Mouse (Mus musculus) bone marrow macrophage, adult 2 months (primary cell): ENCODE data around the gene Fam57b. TPM values are rescaled to one million over a fixed set of nuclear protein-coding genes. Genes with fewer than 3 reads are reported as not detected.
A peak's percentile ranks its signal among the peaks of the same experiment; 100 is the strongest.

ENCODE experiments used
- H3K27ac ChIP-seq: 2 replicates; pipeline ENCODE4 v1.5.1; 2012; ENCODE audit warnings: low read depth, low read length; ENCODE audit not compliant: insufficient read depth
- H3K4me1 ChIP-seq: 2 replicates; pipeline ENCODE4 v1.6.1; 2012; ENCODE audit warnings: low read length; ENCODE audit not compliant: control insufficient read depth, insufficient read depth
- H3K4me3 ChIP-seq: 2 replicates; pipeline ENCODE4 v1.5.1; 2012; ENCODE audit warnings: mild to moderate bottlenecking, low read length, moderate library complexity; ENCODE audit not compliant: insufficient read depth
- CTCF ChIP-seq: IDR thresholded peaks from 2 replicates; pipeline ENCODE4 v1.5.1; 2012; ENCODE audit warnings: low read depth, mild to moderate bottlenecking, low read length, moderate library complexity
- POLR2A ChIP-seq: IDR thresholded peaks from 2 replicates; pipeline ENCODE4 v1.6.1; 2012; ENCODE audit warnings: mild to moderate bottlenecking, low read depth, low read length, borderline replicate concordance
- polyA plus RNA-seq: library from polyadenylated mRNA; stranded (reverse); fragments of >200 nt; gene quantifications from 2 replicates; pipeline ENCODE4 v1.2.4, GENCODE M21; 2012; ENCODE audit not compliant: missing spikeins, insufficient read depth, insufficient read length

The Fam57b gene
- polyA plus RNA-seq, 1 experiment: 0.74 TPM

DNA sequence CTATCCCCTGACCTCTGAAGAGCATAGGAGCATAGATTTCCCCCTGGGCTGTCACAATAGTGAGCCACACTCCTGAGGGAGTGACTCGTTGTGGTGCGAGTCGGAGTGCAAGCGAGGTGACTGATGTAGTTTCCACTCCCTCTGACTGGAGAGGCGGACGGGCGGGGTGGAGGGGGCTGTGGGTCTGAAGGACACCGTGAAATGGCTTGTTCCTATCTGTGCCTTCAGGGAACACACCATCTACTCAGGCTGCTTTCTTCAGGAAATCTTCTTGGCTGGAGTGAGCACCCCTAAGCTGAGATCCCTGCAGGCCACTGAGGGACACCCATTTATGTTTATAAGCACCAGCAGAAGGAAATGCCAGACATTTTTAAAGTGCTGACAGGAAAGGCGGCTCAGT is 25.3 kb downstream of the Fam57b start:
- H3K4me3 ChIP-seq: no peak overlapping the region
- peak overlapping the region; percentile 97 for H3K27ac ChIP-seq
- peaks cover 16% of the 10 kb centered on the region for H3K4me1 ChIP-seq
- TF ChIP-seq POLR2A (no peak), CTCF (no peak)

DNA sequence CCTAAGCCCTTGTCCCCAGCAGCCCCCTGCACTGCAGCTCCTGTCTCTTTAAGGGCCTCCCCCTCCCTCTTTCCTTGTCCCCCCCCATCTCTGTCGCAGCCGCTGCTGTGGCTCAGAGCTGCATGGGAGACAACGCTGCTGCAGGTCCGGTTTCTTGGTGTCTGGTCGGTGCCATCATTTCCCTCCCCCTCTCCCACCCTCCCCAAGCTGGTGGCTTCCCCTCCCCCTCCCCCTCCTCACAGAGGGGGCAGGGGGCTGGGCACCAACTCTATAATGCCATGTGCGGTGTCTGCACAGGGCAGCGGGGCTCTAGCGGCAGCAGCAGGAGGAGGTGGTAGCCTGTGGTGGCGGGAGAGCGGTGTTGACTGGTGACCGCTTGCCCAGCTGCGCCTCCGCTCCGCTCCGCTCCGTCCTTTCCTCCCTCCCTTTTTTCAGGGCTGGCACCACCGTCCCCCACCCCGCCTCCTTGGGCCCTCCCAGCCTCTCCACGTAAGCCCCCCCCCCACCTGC is 25.8 kb downstream of the Fam57b start:
- Histone ChIP-seq H3K4me1 (peaks cover 16% of the 10 kb centered on the region), H3K27ac (no peak overlapping the region), H3K4me3 (no peak overlapping the region)
- TF ChIP-seq CTCF (no peak), POLR2A (no peak)

DNA sequence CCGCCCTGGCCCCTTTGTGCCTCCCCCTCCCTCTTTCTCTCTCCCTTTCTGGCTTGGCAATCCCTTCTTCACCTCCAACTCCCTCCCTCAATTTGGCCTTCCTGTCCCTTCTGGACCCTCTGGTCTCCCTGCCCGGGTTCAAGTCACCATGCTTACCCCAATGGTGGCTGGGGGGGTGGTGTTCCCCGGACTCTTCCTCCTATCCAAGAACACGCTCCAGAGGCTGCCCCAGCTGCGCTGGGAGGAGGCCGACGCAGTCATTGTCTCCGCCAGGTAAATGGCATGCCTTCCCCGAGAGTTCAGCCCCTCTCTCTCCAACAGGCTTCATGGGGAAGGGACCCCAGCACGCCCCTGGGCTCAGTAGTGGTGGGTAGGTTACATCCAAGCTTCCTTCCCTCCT is 26.5 kb downstream of the Fam57b start:
- Histone ChIP-seq H3K4me3 (no peak overlapping the region), H3K27ac (no peak overlapping the region)
- TF ChIP-seq CTCF: no peak

DNA sequence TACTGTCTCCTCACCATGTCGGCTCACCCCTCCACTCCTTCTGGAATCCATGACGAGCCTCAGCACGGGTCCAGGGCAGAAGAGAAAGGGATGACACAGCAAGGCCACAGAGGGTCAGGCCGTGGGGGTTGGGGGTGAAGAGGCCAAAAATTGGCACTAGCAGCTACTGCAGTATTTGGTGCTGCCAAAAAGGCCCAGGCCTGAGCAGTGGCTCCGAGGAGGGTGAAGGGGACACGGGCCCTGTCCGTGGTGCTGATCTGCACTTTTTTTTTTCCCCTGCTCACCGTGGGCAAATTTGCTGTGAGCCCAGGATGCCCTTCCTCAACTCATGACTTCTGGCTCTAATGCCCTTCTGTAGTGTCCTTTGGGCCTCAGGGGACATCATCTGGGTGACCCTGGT is 27.9 kb downstream of the Fam57b start:
- TF ChIP-seq CTCF (no peak), POLR2A (no peak)
- Histone ChIP-seq H3K4me1 (peaks cover 16% of the 10 kb centered on the region), H3K27ac (no peak overlapping the region), H3K4me3 (no peak overlapping the region)

More for the DNA sequence above, 26.5 kb downstream of the Fam57b start:
- H3K4me1 ChIP-seq: peaks cover 16% of the 10 kb centered on the region

DNA sequence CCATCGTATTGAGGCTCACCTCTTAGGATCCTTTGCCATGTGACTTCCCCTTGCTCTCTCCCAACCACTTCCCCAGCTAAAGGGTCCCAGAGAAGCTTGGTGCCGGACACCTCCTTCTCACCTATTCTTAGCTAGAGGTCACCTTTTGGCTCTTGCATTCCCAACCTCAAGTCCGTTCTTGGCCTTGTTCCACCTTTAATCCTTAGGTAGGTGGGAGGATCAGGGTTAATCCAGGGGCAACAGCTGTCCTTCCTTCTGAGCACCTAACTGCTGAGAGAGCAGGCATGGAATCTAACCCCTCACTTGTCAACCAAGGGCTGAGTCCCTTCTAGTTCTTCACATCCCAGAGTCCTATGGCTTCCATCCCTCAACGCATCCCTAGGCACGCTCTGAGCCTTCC is 28.5 kb downstream of the Fam57b start:
- Histone ChIP-seq H3K4me1 (peaks cover 16% of the 10 kb centered on the region), H3K4me3 (no peak overlapping the region), H3K27ac (no peak overlapping the region)
- TF ChIP-seq POLR2A: no peak
- no peak for TF ChIP-seq CTCF

DNA sequence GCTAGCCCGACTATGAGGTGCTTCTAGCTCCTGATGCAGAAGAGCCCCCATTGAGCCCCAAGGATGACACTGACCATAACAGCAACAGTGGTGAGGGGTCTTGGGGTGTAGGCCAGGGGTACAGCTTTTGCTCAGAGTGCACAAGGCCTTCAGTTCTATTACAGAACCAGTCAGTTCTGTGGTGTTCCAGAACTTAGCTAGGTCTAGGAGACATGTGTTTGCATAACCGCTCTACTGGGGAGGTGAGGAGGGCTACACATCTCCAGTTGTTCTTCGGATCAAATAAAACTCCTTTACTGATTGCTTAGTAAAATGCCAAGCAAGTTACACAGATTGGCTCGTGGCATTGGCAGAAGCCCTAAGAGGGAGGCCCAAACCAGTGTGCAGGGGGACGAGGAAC is 34.1 kb downstream of the Fam57b start, which contains the start of gene 4930451I11Rik:
4930451I11Rik (minus strand) TSS at position 101 of the 400 bp plus-strand sequence.
- no peak within 1 kb of the TSS for H3K27ac ChIP-seq
- H3K4me1 ChIP-seq: peaks cover 2% of the 10 kb centered on the region
- TF ChIP-seq POLR2A (no peak), CTCF (no peak)
- H3K4me3 ChIP-seq: no peak within 1 kb of the TSS

DNA sequence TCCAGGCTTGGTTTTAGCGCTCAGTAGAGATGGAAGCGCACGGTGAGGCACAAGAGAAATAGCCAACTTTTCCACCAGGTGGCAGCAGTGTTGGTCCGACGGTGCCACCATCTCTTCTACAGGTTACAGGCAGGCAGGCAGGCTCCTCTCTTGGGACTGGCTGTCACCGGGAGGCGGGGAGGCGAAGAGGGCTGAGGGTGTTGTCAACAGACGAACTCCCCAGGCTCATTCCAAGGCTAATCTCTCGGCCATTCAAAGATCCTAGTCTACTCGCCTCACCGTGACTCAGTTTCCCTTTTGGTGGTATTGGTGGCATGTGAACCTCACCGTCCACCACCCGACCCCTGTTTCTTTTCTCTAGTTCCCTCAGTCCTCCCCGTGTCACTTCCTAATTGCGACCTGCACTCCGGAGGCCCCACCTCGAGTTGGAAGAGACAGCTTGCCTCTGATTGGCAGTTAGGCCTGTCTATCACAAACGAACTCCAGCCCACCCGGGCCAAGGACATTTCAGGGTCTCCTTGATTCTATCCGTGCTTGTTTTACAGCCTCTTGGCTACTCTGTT is 34.6 kb downstream of the Fam57b start:
- TF ChIP-seq CTCF (no peak), POLR2A (no peak)
- H3K4me3 ChIP-seq: no peak overlapping the region

DNA sequence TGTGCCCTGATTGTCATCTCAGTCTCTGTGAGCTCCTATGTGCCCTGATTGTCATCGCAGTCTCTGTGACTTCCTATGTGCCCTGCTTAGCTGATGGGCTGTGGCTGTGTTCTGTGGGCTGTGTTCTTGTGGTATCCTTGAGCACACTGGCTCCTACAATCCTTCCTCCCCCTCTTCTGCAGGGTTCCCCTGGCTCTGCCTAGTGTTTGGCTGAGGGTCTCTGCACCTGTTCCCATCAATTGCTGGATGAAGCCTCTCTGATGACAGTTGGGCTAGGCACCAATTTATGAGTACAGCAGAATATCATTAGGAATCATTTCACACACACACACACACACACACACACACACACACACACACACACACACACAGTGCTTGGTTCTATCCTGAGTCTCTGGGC is 35.8 kb downstream of the Fam57b start:
- Histone ChIP-seq H3K4me1 (peaks cover 2% of the 10 kb centered on the region), H3K27ac (no peak overlapping the region), H3K4me3 (no peak overlapping the region)
- TF ChIP-seq CTCF (no peak), POLR2A (no peak)

More for the DNA sequence above, 34.6 kb downstream of the Fam57b start:
- Histone ChIP-seq H3K27ac (no peak overlapping the region), H3K4me1 (peaks cover 2% of the 10 kb centered on the region)

DNA sequence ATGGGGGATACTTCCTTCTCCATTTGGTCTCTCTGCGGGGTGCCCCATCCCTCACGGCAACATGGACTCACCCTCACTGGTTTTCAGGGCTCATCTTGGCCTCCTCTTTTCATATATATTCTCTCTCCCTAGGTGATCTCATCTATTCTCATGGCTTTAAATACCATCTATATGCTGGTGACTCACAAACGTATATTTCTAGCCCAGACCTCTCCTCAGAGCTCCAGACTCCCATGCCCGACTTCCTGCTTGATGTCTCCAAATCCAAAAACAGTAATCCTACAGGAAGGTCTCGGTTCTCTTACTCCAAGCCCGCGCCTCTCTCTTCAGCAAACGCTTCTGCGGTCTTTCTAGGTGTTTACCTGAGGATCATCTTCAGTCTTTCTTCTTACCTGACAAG is 45.8 kb downstream of the Fam57b start:
- no peak overlapping the region for H3K4me3 ChIP-seq
- H3K27ac ChIP-seq: no peak overlapping the region
- no peaks in the 10 kb centered on the region for H3K4me1 ChIP-seq
- TF ChIP-seq POLR2A (no peak), CTCF (no peak)

DNA sequence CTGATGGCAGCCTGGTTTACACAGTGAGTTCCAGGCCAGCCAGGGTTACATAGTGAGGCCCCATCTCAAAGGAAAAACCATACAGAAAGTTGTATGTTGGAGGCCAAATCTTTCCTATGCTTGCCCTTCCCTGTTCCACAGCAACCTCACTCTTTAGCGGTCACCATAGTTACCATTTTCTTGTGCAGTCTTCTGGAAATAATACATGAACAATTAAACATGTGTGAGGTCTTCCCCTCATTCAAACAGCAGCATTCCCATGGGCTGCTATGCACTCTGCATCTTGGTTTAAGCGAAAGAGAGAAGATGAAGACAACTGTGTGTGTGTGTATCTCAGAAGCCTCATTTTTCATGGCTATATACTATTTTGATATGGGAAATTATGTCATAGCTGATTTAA is 48.0 kb downstream of the Fam57b start:
- no peak for TF ChIP-seq POLR2A
- no peak for TF ChIP-seq CTCF
- no peak overlapping the region for H3K27ac ChIP-seq
- H3K4me3 ChIP-seq: no peak overlapping the region
- no peaks in the 10 kb centered on the region for H3K4me1 ChIP-seq

DNA sequence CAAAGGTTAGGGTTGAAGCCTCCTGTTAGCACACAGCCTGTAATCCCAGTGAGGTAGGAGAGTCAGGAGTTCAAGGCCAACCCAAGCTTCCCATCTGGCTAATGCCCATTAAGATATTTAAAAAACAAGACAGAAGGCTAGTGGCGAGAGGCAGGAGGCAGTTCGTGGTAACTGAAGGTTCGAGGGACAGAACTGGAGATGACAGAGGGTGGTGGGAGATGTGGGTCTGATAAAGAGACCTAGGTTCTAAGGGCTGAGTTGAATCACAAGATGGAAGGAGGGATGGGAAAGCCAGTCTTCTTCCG is 49.6 kb downstream of the Fam57b start, which contains the start of gene Doc2a:
Doc2a (plus strand) TSS at position 301 of the 305 bp plus-strand sequence.
- no peak within 1 kb of the TSS for H3K27ac ChIP-seq
- no peak for TF ChIP-seq POLR2A
- no peak; the same call in 1 of the 2 replicates for TF ChIP-seq CTCF
- no peaks in the 10 kb centered on the region for H3K4me1 ChIP-seq
- H3K4me3 ChIP-seq: peak within 1 kb of the TSS; percentile 42
